Comparison of ENCODE assay signal across 7 mouse cellular contexts in the genomic region with DNA sequence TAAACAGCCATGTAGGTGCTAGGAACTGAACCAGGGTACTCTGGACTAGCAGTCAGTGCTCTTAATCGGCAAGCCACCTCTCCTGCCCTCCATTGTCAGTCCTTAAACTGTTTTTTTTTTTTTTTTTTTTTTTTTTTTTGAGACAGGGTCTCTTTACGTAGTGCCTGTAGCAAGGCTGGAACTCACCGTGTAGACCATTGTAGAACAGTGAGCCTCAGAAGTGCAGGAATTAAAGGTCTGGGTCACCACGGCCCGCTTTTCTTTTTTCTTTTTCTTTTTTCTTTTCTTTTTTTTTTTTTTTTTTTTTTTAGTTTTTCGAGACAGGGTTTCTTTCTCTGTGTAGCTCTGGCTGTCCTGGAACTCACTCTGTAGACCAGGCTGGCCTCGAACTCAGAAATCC. TPM values are rescaled to one million over a fixed set of nuclear protein-coding genes. Genes with fewer than 3 reads are reported as not detected.
DNase-seq lines count a peak whose midpoint lies in the region; ATAC-seq and TF ChIP-seq lines count a peak whose summit lies in the region.
"Not testable (repeated sequence)": the region's sequence is repeated elsewhere in the genome, so short reads cannot be mapped to it uniquely, and the experiment has no call there.
"Had no signal": no experiment of that assay in that cellular context is flagged by ENCODE, and none has a peak within 500 bp of the region (broad histone marks: within the 10 kb centered on the region; RNA-seq: fewer than 3 reads in every experiment).

No protein-coding gene starts in this region.

- H3K79me2 ChIP-seq in CH12.LX (replicated peaks; ENCODE audit: control insufficient read depth, extremely low read depth, insufficient read depth, poor library complexity, severe bottlenecking); MEL (ENCODE audit: control insufficient read depth, insufficient read depth, low read length, poor library complexity): not testable (repeated sequence)

- not testable (repeated sequence) for H3K9ac ChIP-seq in CH12.LX (ENCODE audit: insufficient read depth, low read depth); MEL (ENCODE audit: control insufficient read depth, low read depth, low read length, poor library complexity, severe bottlenecking); heart, embryonic 13.5 days; heart, postnatal 0 days (replicated peaks; ENCODE audit: low read depth, low read length); liver, embryonic 13.5 days; liver, embryonic 16.5 days (ENCODE audit: low read depth, low read length)

- TF ChIP-seq POLR2A in CH12.LX (IDR thresholded peaks at IDR 0.05; ENCODE audit: low read depth, low read length); MEL (IDR thresholded peaks at IDR 0.05; ENCODE audit: control insufficient read depth in 1 of 2, insufficient read depth in 1 of 2, low read depth in 1 of 2, low read length in 2 of 2, poor library complexity in 1 of 2): not testable (repeated sequence)

- not testable (repeated sequence) for H3K27me3 ChIP-seq in CH12.LX (replicated peaks); MEL (ENCODE audit: control insufficient read depth in 1 of 2, insufficient read depth in 2 of 2, low read length in 2 of 2); heart, embryonic 13.5 days (replicated peaks); heart, postnatal 0 days (ENCODE audit: control insufficient read depth, insufficient read depth, low read length); liver, embryonic 13.5 days; liver, embryonic 16.5 days (ENCODE audit: control insufficient read depth, insufficient read depth, low read depth, low read length)

- H3K4me1 ChIP-seq in CH12.LX (ENCODE audit: control insufficient read depth in 1 of 2, insufficient read depth in 2 of 2): peaks cover 0 to 15% of the 10 kb centered on the region in 2 experiments; a peak in 3 of 4 replicates
- H3K4me1 ChIP-seq in MEL (ENCODE audit: control insufficient read depth in 1 of 2, insufficient read depth in 2 of 2, low read length in 2 of 2); heart, postnatal 0 days (ENCODE audit: control insufficient read depth, insufficient read depth): not testable (repeated sequence)
- H3K4me1 ChIP-seq in heart, embryonic 13.5 days: peaks cover 11% of the 10 kb centered on the region
- H3K4me1 ChIP-seq in liver, embryonic 13.5 days (replicated peaks): peaks cover 20% of the 10 kb centered on the region
- H3K4me1 ChIP-seq in liver, embryonic 16.5 days (ENCODE audit: control insufficient read depth, low read depth, low read length): peaks cover 11% of the 10 kb centered on the region

- H3K36me3 ChIP-seq in CH12.LX (replicated peaks in 1 of 2; ENCODE audit: control insufficient read depth in 1 of 2, insufficient read depth in 1 of 2, low read length in 1 of 2): peaks cover 35 to 49% of the 10 kb centered on the region in 2 experiments
- H3K36me3 ChIP-seq in MEL (ENCODE audit: control insufficient read depth in 1 of 2, insufficient read depth in 2 of 2, low read length in 2 of 2): not testable (repeated sequence)
- peaks cover 43% of the 10 kb centered on the region for H3K36me3 ChIP-seq in heart, embryonic 13.5 days
- H3K36me3 ChIP-seq in heart, postnatal 0 days (replicated peaks; ENCODE audit: control insufficient read depth, insufficient read depth, low read length): peaks cover 29% of the 10 kb centered on the region
- H3K36me3 ChIP-seq in liver, embryonic 13.5 days: peaks cover 28% of the 10 kb centered on the region
- peaks cover 15% of the 10 kb centered on the region for H3K36me3 ChIP-seq in liver, embryonic 16.5 days (ENCODE audit: control insufficient read depth, insufficient read depth)

- ATAC-seq in heart, embryonic 13.5 days (ENCODE audit: extremely low read depth, insufficient number of reproducible peaks, low FRiP score, low TSS enrichment); heart, postnatal 0 days (ENCODE audit: insufficient read depth, low read depth); liver, embryonic 13.5 days (ENCODE audit: low read depth); liver, embryonic 16.5 days (ENCODE audit: low read depth): not testable (repeated sequence)

- H3K9me3 ChIP-seq in CH12.LX (replicated peaks; ENCODE audit: low read length); MEL (replicated peaks; ENCODE audit: insufficient read depth, low read length); heart, embryonic 13.5 days; heart, postnatal 0 days (replicated peaks; ENCODE audit: control insufficient read depth, low read length); liver, embryonic 13.5 days (replicated peaks); liver, embryonic 16.5 days (replicated peaks; ENCODE audit: control insufficient read depth, low read length): not testable (repeated sequence)

- not testable (repeated sequence) for TF ChIP-seq EP300 in CH12.LX (IDR thresholded peaks at IDR 0.05; ENCODE audit: low read length); MEL (IDR thresholded peaks at IDR 0.05; ENCODE audit: low read depth in 1 of 2, low read length in 2 of 2); heart, postnatal 0 days (IDR thresholded peaks at IDR 0.05; ENCODE audit: low read depth)

- not testable (repeated sequence) for DNase-seq in CH12.LX (ENCODE audit: extremely low read depth); MEL (ENCODE audit: low read depth, low spot score); heart, postnatal 0 days (ENCODE audit: low spot score); liver, embryonic 13.5 days

- not testable (repeated sequence) for H3K4me3 ChIP-seq in CH12.LX (replicated peaks in 1 of 3; ENCODE audit: low read depth in 2 of 3, low read length in 2 of 3, poor library complexity in 1 of 3); MEL (ENCODE audit: control insufficient read depth in 1 of 2, insufficient read depth in 1 of 2, low read depth in 2 of 2, low read length in 2 of 2); heart, embryonic 13.5 days; heart, postnatal 0 days (ENCODE audit: low read depth, low read length); liver, embryonic 13.5 days (replicated peaks); liver, embryonic 16.5 days (ENCODE audit: low read depth, low read length)

- WGBS in heart, embryonic 13.5 days: 64% methylated on average over 7 of the region's 7 CpGs
- WGBS in heart, postnatal 0 days: 56% methylated on average over 7 of the region's 7 CpGs
- WGBS in liver, embryonic 13.5 days (ENCODE audit: insufficient replicate concordance): 66% methylated on average over 6 of the region's 7 CpGs
- WGBS in liver, embryonic 16.5 days (ENCODE audit: insufficient replicate concordance): 57% methylated on average over 6 of the region's 7 CpGs

- not testable (repeated sequence) for H3K4me2 ChIP-seq in CH12.LX (ENCODE audit: insufficient read depth, low read depth, poor library complexity, severe bottlenecking)
- peak overlapping the region; percentile 69 for H3K4me2 ChIP-seq in heart, embryonic 13.5 days
- H3K4me2 ChIP-seq in heart, postnatal 0 days (ENCODE audit: low read depth, low read length): peak overlapping the region; percentile 76
- H3K4me2 ChIP-seq in liver, embryonic 13.5 days: peak overlapping the region; percentile 66
- peak overlapping the region; percentile 70; the same call in 1 of the 2 replicates for H3K4me2 ChIP-seq in liver, embryonic 16.5 days (ENCODE audit: low read depth, low read length)

- in situ Hi-C loops in CH12.LX (cut with MboI; ENCODE audit: low pct_ligation_motif_present, low pct_unique_long_range_greater_than_20kb, low sequenced_read_pairs): loop anchor here (5.0 kb wide), 1 partner anchor 34 kb away; no protein-coding TSS in a partner anchor

- TF ChIP-seq RAD21 in CH12.LX (IDR thresholded peaks at IDR 0.05; ENCODE audit: low read depth, low read length); MEL (IDR thresholded peaks at IDR 0.05; ENCODE audit: low read depth, low read length): not testable (repeated sequence)

- dilution Hi-C loops in CH12.LX (cut with MboI; ENCODE audit: extremely low pct_ligation_motif_present, extremely low pct_unique_long_range_greater_than_20kb, low sequenced_read_pairs): not testable (repeated sequence)

- TF ChIP-seq CTCF in CH12.LX (conservative IDR thresholded peaks at IDR 0.05 in 1 of 2, IDR thresholded peaks at IDR 0.05 in 1 of 2; ENCODE audit: low read depth in 2 of 2, low read length in 2 of 2); MEL (IDR thresholded peaks at IDR 0.05 in 2 of 3, conservative IDR thresholded peaks at IDR 0.05 in 1 of 3; ENCODE audit: control insufficient read depth in 1 of 3, insufficient read depth in 1 of 3, low read depth in 2 of 3, low read length in 3 of 3, poor library complexity in 1 of 3, severe bottlenecking in 1 of 3); heart, postnatal 0 days (IDR thresholded peaks at IDR 0.05; ENCODE audit: low read depth): not testable (repeated sequence)

- H3K27ac ChIP-seq in CH12.LX (ENCODE audit: insufficient read depth, low read depth); MEL (ENCODE audit: control insufficient read depth, low read depth, low read length); heart, embryonic 13.5 days (replicated peaks); heart, postnatal 0 days (ENCODE audit: low read depth); liver, embryonic 13.5 days; liver, embryonic 16.5 days (ENCODE audit: low read length): not testable (repeated sequence)

RNA-seq across cellular contexts. Expression of gene Cox7a1, which starts 0.8 kb away (rescaled TPM):
- 5.5 and 14.0 TPM in 2 replicates for total RNA-seq in CH12.LX (2012; rRNA removed)
- total RNA-seq in CH12.LX (2014; rRNA removed): 9.9 and 15.2 TPM in 2 replicates
- polyA plus RNA-seq in CH12.LX (2012; ENCODE audit: insufficient read length, low read depth): 1.6 and 4.2 TPM in 2 replicates
- total RNA-seq in MEL (2012; rRNA removed): 8.9 and 9.9 TPM in 2 replicates
- 10 to 100 TPM in 1 of 2 experiments, not detected in 1; 11.1 TPM for polyA plus RNA-seq in MEL (2012; ENCODE audit: insufficient read depth in 1 of 2, insufficient read length in 2 of 2, low read depth in 1 of 2, low replicate concordance in 2 of 2, missing spikeins in 1 of 2)
- polyA plus RNA-seq in heart, embryonic 13.5 days (2015; fragmentation: Nextera tagmentation; extraction: Ambion mirVana): 330 and 354 TPM in 2 replicates
- 516 and 816 TPM in 2 replicates for total RNA-seq in heart, postnatal 0 days (2014; rRNA removed; ENCODE audit: low replicate concordance)
- polyA plus RNA-seq in heart, postnatal 0 days (2015; fragmentation: Nextera tagmentation; extraction: Ambion mirVana): 1,339 and 1,426 TPM in 2 replicates
- polyA plus RNA-seq in liver, embryonic 13.5 days (2015; fragmentation: Nextera tagmentation; extraction: Ambion mirVana): 4.2 and 4.8 TPM in 2 replicates
- polyA plus RNA-seq in liver, embryonic 16.5 days (2015; fragmentation: Nextera tagmentation; extraction: Ambion mirVana): 6.6 and 9.1 TPM in 2 replicates
- total RNA-seq: hindbrain, postnatal 0 days had no signal

RNA-seq across cellular contexts. Expression of gene Zfp146, which starts 13.6 kb away (rescaled TPM):
- total RNA-seq in CH12.LX (2012; rRNA removed) (43.1 and 45.1 TPM in 2 replicates), CH12.LX (2014; rRNA removed) (44.5 and 45.0 TPM in 2 replicates), MEL (2012; rRNA removed) (30.6 and 35.5 TPM in 2 replicates)
- polyA plus RNA-seq in CH12.LX (2012; ENCODE audit: insufficient read length, low read depth) (42.0 and 47.8 TPM in 2 replicates), MEL (2012; ENCODE audit: insufficient read depth in 1 of 2, insufficient read length in 2 of 2, low read depth in 1 of 2, low replicate concordance in 2 of 2, missing spikeins in 1 of 2) (10 to 100 TPM in 1 of 2 experiments, not detected in 1; 38.9 TPM)
- 8.6 and 9.5 TPM in 2 replicates for polyA plus RNA-seq in heart, embryonic 13.5 days (2015; fragmentation: Nextera tagmentation; extraction: Ambion mirVana)
- 18.6 and 29.7 TPM in 2 replicates for total RNA-seq in heart, postnatal 0 days (2014; rRNA removed; ENCODE audit: low replicate concordance)
- polyA plus RNA-seq in heart, postnatal 0 days (2015; fragmentation: Nextera tagmentation; extraction: Ambion mirVana): 4.4 and 5.7 TPM in 2 replicates
- 4.8 and 6.2 TPM in 2 replicates for polyA plus RNA-seq in liver, embryonic 13.5 days (2015; fragmentation: Nextera tagmentation; extraction: Ambion mirVana)
- polyA plus RNA-seq in liver, embryonic 16.5 days (2015; fragmentation: Nextera tagmentation; extraction: Ambion mirVana): 3.7 TPM in 2 replicates

RNA-seq across cellular contexts. Expression of gene Capns1, which starts 15.4 kb away (rescaled TPM):
- total RNA-seq in CH12.LX (2012; rRNA removed) (85.8 and 101 TPM in 2 replicates), CH12.LX (2014; rRNA removed) (207 and 219 TPM in 2 replicates), MEL (2012; rRNA removed) (31.7 and 38.3 TPM in 2 replicates)
- polyA plus RNA-seq in CH12.LX (2012; ENCODE audit: insufficient read length, low read depth) (218 and 233 TPM in 2 replicates), MEL (2012; ENCODE audit: insufficient read depth in 1 of 2, insufficient read length in 2 of 2, low read depth in 1 of 2, low replicate concordance in 2 of 2, missing spikeins in 1 of 2) (100 to 1,000 TPM in 1 of 2 experiments, not detected in 1; 354 TPM)
- polyA plus RNA-seq in heart, embryonic 13.5 days (2015; fragmentation: Nextera tagmentation; extraction: Ambion mirVana): 76.8 and 81.8 TPM in 2 replicates
- total RNA-seq in heart, postnatal 0 days (2014; rRNA removed; ENCODE audit: low replicate concordance): 356 and 427 TPM in 2 replicates
- 84.4 and 88.5 TPM in 2 replicates for polyA plus RNA-seq in heart, postnatal 0 days (2015; fragmentation: Nextera tagmentation; extraction: Ambion mirVana)
- polyA plus RNA-seq in liver, embryonic 13.5 days (2015; fragmentation: Nextera tagmentation; extraction: Ambion mirVana): 39.0 and 40.8 TPM in 2 replicates
- 29.6 and 30.7 TPM in 2 replicates for polyA plus RNA-seq in liver, embryonic 16.5 days (2015; fragmentation: Nextera tagmentation; extraction: Ambion mirVana)

RNA-seq across cellular contexts. Expression of gene Polr2i, which starts 48.6 kb away (rescaled TPM):
- total RNA-seq in CH12.LX (2012; rRNA removed) (83.6 and 101 TPM in 2 replicates), CH12.LX (2014; rRNA removed) (55.0 and 62.9 TPM in 2 replicates), MEL (2012; rRNA removed) (109 and 128 TPM in 2 replicates)
- polyA plus RNA-seq in CH12.LX (2012; ENCODE audit: insufficient read length, low read depth) (74.2 and 75.4 TPM in 2 replicates), MEL (2012; ENCODE audit: insufficient read depth in 1 of 2, insufficient read length in 2 of 2, low read depth in 1 of 2, low replicate concordance in 2 of 2, missing spikeins in 1 of 2) (100 to 1,000 TPM in 1 of 2 experiments, not detected in 1; 118 TPM)
- 113 and 123 TPM in 2 replicates for polyA plus RNA-seq in heart, embryonic 13.5 days (2015; fragmentation: Nextera tagmentation; extraction: Ambion mirVana)
- 105 and 799 TPM in 2 replicates for total RNA-seq in heart, postnatal 0 days (2014; rRNA removed; ENCODE audit: low replicate concordance)
- polyA plus RNA-seq in heart, postnatal 0 days (2015; fragmentation: Nextera tagmentation; extraction: Ambion mirVana): 109 and 112 TPM in 2 replicates
- 67.1 and 70.0 TPM in 2 replicates for polyA plus RNA-seq in liver, embryonic 13.5 days (2015; fragmentation: Nextera tagmentation; extraction: Ambion mirVana)
- polyA plus RNA-seq in liver, embryonic 16.5 days (2015; fragmentation: Nextera tagmentation; extraction: Ambion mirVana): 36.5 and 39.4 TPM in 2 replicates

RNA-seq across cellular contexts. Expression of gene Tbcb, which starts 48.9 kb away (rescaled TPM):
- total RNA-seq in CH12.LX (2012; rRNA removed) (89.6 and 109 TPM in 2 replicates), CH12.LX (2014; rRNA removed) (54.9 and 57.7 TPM in 2 replicates), MEL (2012; rRNA removed) (54.8 and 55.0 TPM in 2 replicates)
- polyA plus RNA-seq in CH12.LX (2012; ENCODE audit: insufficient read length, low read depth) (79.9 and 86.3 TPM in 2 replicates), MEL (2012; ENCODE audit: insufficient read depth in 1 of 2, insufficient read length in 2 of 2, low read depth in 1 of 2, low replicate concordance in 2 of 2, missing spikeins in 1 of 2) (10 to 100 TPM in 1 of 2 experiments, not detected in 1; 72.6 TPM)
- polyA plus RNA-seq in heart, embryonic 13.5 days (2015; fragmentation: Nextera tagmentation; extraction: Ambion mirVana): 145 and 170 TPM in 2 replicates
- 40.0 and 80.7 TPM in 2 replicates for total RNA-seq in heart, postnatal 0 days (2014; rRNA removed; ENCODE audit: low replicate concordance)
- 131 and 137 TPM in 2 replicates for polyA plus RNA-seq in heart, postnatal 0 days (2015; fragmentation: Nextera tagmentation; extraction: Ambion mirVana)
- 62.1 and 63.7 TPM in 2 replicates for polyA plus RNA-seq in liver, embryonic 13.5 days (2015; fragmentation: Nextera tagmentation; extraction: Ambion mirVana)
- 34.4 and 37.8 TPM in 2 replicates for polyA plus RNA-seq in liver, embryonic 16.5 days (2015; fragmentation: Nextera tagmentation; extraction: Ambion mirVana)

Comparison
In these comparisons a context has a peak if more than half of its experiments do, and no peak if none do; other contexts are left out.
1. RNA of gene Cox7a1, which starts 0.8 kb away (polyA plus RNA-seq): 1,339 to 1,426 TPM in heart, postnatal 0 days and 330 to 354 TPM in heart, embryonic 13.5 days; 11.1 TPM in MEL, 6.6 to 9.1 TPM in liver, embryonic 16.5 days, 4.2 to 4.8 TPM in liver, embryonic 13.5 days and 1.6 to 4.2 TPM in CH12.LX; every median in the first group is over 10 times any median in the second.